ENCODE assay signal across 21 mouse cellular contexts in genomic region chr11:85896335-85896985, GRCm38 (mm10). TPM values are rescaled to one million over a fixed set of nuclear protein-coding genes. Genes with fewer than 3 reads are reported as not detected.
A peak's percentile ranks its signal among the peaks of the same experiment; 100 is the strongest.
DNase-seq lines count a peak whose midpoint lies in the region; ATAC-seq and TF ChIP-seq lines count a peak whose summit lies in the region.
"Had no signal": no experiment of that assay in that cellular context is flagged by ENCODE, and none has a peak within 500 bp of the region (broad histone marks: within the 10 kb centered on the region; RNA-seq: fewer than 3 reads in every experiment).

No protein-coding gene starts in this region.

- peak overlapping the region; percentile 52 for H3K27ac ChIP-seq in embryonic fibroblast, embryonic 13.5 days (ENCODE audit: insufficient read depth, low read length)
- peak overlapping the region; percentile 92 for H3K27ac ChIP-seq in lung, embryonic 16.5 days (ENCODE audit: low read length)
- H3K27ac ChIP-seq in stomach, embryonic 15.5 days = no peak overlapping the region
- H3K27ac ChIP-seq: forebrain, embryonic 15.5 days; kidney, embryonic 15.5 days; layer of hippocampus, adult 2 months; liver, embryonic 14.5 days; neural tube, embryonic 15.5 days had no signal

- no peak for TF ChIP-seq CTCF in lung, adult 2 months (IDR thresholded peaks at IDR 0.05; ENCODE audit: insufficient read depth, low read length)
- TF ChIP-seq CTCF in embryonic fibroblast, embryonic 13.5 days (IDR thresholded peaks at IDR 0.05; ENCODE audit: borderline replicate concordance, insufficient read depth, low read length) = no peak

- peak overlapping the region; percentile 69 for H3K4me2 ChIP-seq in lung, embryonic 16.5 days (ENCODE audit: low read depth, low read length)
- H3K4me2 ChIP-seq in stomach, embryonic 15.5 days = no peak overlapping the region
- H3K4me2 ChIP-seq: forebrain, embryonic 15.5 days; heart, embryonic 12.5 days; kidney, embryonic 15.5 days; neural tube, embryonic 15.5 days had no signal

- peaks cover 7% of the 10 kb centered on the region for H3K4me1 ChIP-seq in lung, adult 2 months (ENCODE audit: control insufficient read depth, insufficient read depth, low read length)
- H3K4me1 ChIP-seq in embryonic fibroblast, embryonic 13.5 days (ENCODE audit: control insufficient read depth, insufficient read depth, low read length) = no peaks in the 10 kb centered on the region
- peaks cover 30% of the 10 kb centered on the region for H3K4me1 ChIP-seq in lung, embryonic 16.5 days (replicated peaks; ENCODE audit: control insufficient read depth, insufficient read depth, low read length)
- peaks cover 14% of the 10 kb centered on the region for H3K4me1 ChIP-seq in stomach, embryonic 15.5 days

- intact Hi-C loops in left cerebral cortex, postnatal 36 days (cut with DNase I) = no loop called here

- ATAC-seq in lung, embryonic 16.5 days (ENCODE audit: low read depth) = peak; percentile 21
- 0 out of 2 replicates have a peak, but pooled peaks have one; percentile 31 for ATAC-seq in stomach, embryonic 15.5 days (ENCODE audit: insufficient read depth, low FRiP score, low read depth)
- ATAC-seq: forebrain, embryonic 15.5 days had no signal

- H3K36me3 ChIP-seq in lung, embryonic 16.5 days (ENCODE audit: control insufficient read depth, insufficient read depth, low read length) = peaks cover 23% of the 10 kb centered on the region
- no peaks in the 10 kb centered on the region for H3K36me3 ChIP-seq in stomach, embryonic 15.5 days
- H3K36me3 ChIP-seq: forebrain, embryonic 15.5 days; G1E; heart, embryonic 12.5 days; kidney, embryonic 15.5 days; neural tube, embryonic 15.5 days had no signal

- 0 out of 2 replicates have a peak overlapping the region, but pooled peaks have one; percentile 31 for H3K9ac ChIP-seq in lung, embryonic 16.5 days (ENCODE audit: low read length)
- no peak overlapping the region for H3K9ac ChIP-seq in stomach, embryonic 15.5 days
- H3K9ac ChIP-seq: forebrain, embryonic 15.5 days; heart, embryonic 12.5 days; kidney, embryonic 15.5 days; liver, embryonic 14.5 days; neural tube, embryonic 15.5 days had no signal

- H3K27me3 ChIP-seq in lung, embryonic 16.5 days (ENCODE audit: control insufficient read depth, insufficient read depth, low read depth, low read length) = peaks cover 28% of the 10 kb centered on the region
- peaks cover 90% of the 10 kb centered on the region for H3K27me3 ChIP-seq in stomach, embryonic 15.5 days (replicated peaks)

- 35% methylated on average over 13 of the region's 13 CpGs for WGBS in lung, adult 2 months
- 25% methylated on average over 12 of the region's 13 CpGs for WGBS in lung, embryonic 16.5 days
- 40% methylated on average over 12 of the region's 13 CpGs for WGBS in stomach, embryonic 15.5 days

- H3K4me3 ChIP-seq in lung, adult 2 months (replicated peaks; ENCODE audit: extremely low read depth, low read depth, low read length) = no peak overlapping the region
- H3K4me3 ChIP-seq in embryonic fibroblast, embryonic 13.5 days (ENCODE audit: insufficient read depth, low read length) = peak overlapping the region; percentile 12; the same call in 1 of the 2 replicates
- no peak overlapping the region for H3K4me3 ChIP-seq in lung, embryonic 16.5 days (ENCODE audit: low read length)
- H3K4me3 ChIP-seq in stomach, embryonic 15.5 days (replicated peaks) = no peak overlapping the region
- H3K4me3 ChIP-seq: forebrain, embryonic 15.5 days; heart, embryonic 12.5 days; kidney, embryonic 15.5 days; layer of hippocampus, adult 2 months; neural tube, embryonic 15.5 days had no signal

- no peaks in the 10 kb centered on the region for H3K9me3 ChIP-seq in lung, embryonic 16.5 days (ENCODE audit: control insufficient read depth, low read length)
- no peaks in the 10 kb centered on the region for H3K9me3 ChIP-seq in stomach, embryonic 15.5 days
- H3K9me3 ChIP-seq: forebrain, embryonic 15.5 days; G1E; kidney, embryonic 15.5 days; neural tube, embryonic 15.5 days had no signal

- peak; percentile 49 to 60 for DNase-seq in lung, adult 18-20 months
- DNase-seq in lung, adult 2 months = no peak
- no peak for DNase-seq in left cerebral cortex, postnatal 36 days (ENCODE audit: low spot score in 2 of 2)
- no peak for DNase-seq in cerebellum, postnatal 36 days
- no peak for DNase-seq in adrenal gland, adult 2 months
- DNase-seq: cerebellum, postnatal 10 days; gastrocnemius, postnatal 14 days; heart, postnatal 36 days; thymus, postnatal 36 days had no signal

- no peak for TF ChIP-seq POLR2A in lung, adult 2 months (IDR thresholded peaks at IDR 0.05; ENCODE audit: borderline replicate concordance, extremely low read depth, low read depth, low read length)
- no peak for TF ChIP-seq POLR2A in embryonic fibroblast, embryonic 13.5 days (IDR thresholded peaks at IDR 0.05; ENCODE audit: low read depth, low read length)

RNA-seq across cellular contexts. Expression of gene Tbx4, which starts 10.2 kb away (rescaled TPM):
- 79.5 and 80.4 TPM in 2 replicates for polyA plus RNA-seq in lung, adult 2 months (2012; rRNA removed)
- polyA plus RNA-seq in embryonic fibroblast, embryonic 13.5 days (2011; ENCODE audit: insufficient read length, low read depth, missing spikeins) = 2.8 and 12.0 TPM in 2 replicates
- 61.4 and 70.5 TPM in 2 replicates for polyA plus RNA-seq in lung, embryonic 16.5 days (2015; fragmentation: Nextera tagmentation; extraction: Ambion mirVana)
- 0.28 and 0.30 TPM in 2 replicates for polyA plus RNA-seq in stomach, embryonic 15.5 days (2015; fragmentation: Nextera tagmentation; extraction: Ambion mirVana)
- under 1 TPM; 0.17 to 0.25 TPM for total RNA-seq in left cerebral cortex, postnatal 36 days (2021)
- under 1 TPM in 1 of 2 experiments, not detected in 1; 0.10 TPM for total RNA-seq in adrenal gland, adult 2 months (2021)
- polyA plus RNA-seq in adrenal gland, adult 2 months (2012; rRNA removed) = 0.10 and 0.27 TPM in 2 replicates
- total RNA-seq: adrenal gland, postnatal 4 days; G1E; heart, postnatal 36 days had no signal
- polyA plus RNA-seq: G1E had no signal

RNA-seq across cellular contexts. Expression of gene Gm11444, which starts 46.3 kb away (rescaled TPM):
- not detected in 2 replicates for polyA plus RNA-seq in lung, adult 2 months (2012; rRNA removed)
- not detected in 2 replicates for polyA plus RNA-seq in embryonic fibroblast, embryonic 13.5 days (2011; ENCODE audit: insufficient read length, low read depth, missing spikeins)
- not detected in 2 replicates for polyA plus RNA-seq in lung, embryonic 16.5 days (2015; fragmentation: Nextera tagmentation; extraction: Ambion mirVana)
- not detected in 2 replicates for polyA plus RNA-seq in stomach, embryonic 15.5 days (2015; fragmentation: Nextera tagmentation; extraction: Ambion mirVana)
- not detected for total RNA-seq in left cerebral cortex, postnatal 36 days (2021)
- not detected for total RNA-seq in adrenal gland, adult 2 months (2021)
- not detected in 2 replicates for polyA plus RNA-seq in adrenal gland, adult 2 months (2012; rRNA removed)
- total RNA-seq: adrenal gland, postnatal 4 days; G1E; gastrocnemius, postnatal 14 days; heart, postnatal 36 days; layer of hippocampus, adult 2 months had no signal
- polyA plus RNA-seq: forebrain, embryonic 15.5 days; G1E; heart, embryonic 12.5 days; kidney, embryonic 15.5 days; liver, embryonic 14.5 days; neural tube, embryonic 15.5 days; spleen, adult 2 months had no signal

Comparison
In these comparisons a context has a peak if more than half of its experiments do, and no peak if none do; other contexts are left out.
1. DNase-seq: peak in lung, adult 18-20 months (2 of 2); none in lung, adult 2 months (single experiment), left cerebral cortex, postnatal 36 days (0 of 2), cerebellum, postnatal 36 days (0 of 2) and adrenal gland, adult 2 months (single experiment).